Mouse (Mus musculus): ENCODE data around the gene Macf1.

GRCm38 (mm10) chr4:123682291-123682690 is 1.9 kb downstream of the Macf1 start:
- TF ChIP-seq E2F4 (IDR thresholded peaks at IDR 0.05; ENCODE audit: insufficient read depth) (no peak), CEBPB (IDR thresholded peaks at IDR 0.05; ENCODE audit: insufficient read depth, poor library complexity, severe bottlenecking) (no peak), USF1 (IDR thresholded peaks at IDR 0.05; ENCODE audit: low read depth) (no peak), POLR2A (IDR thresholded peaks at IDR 0.05; ENCODE audit: insufficient read length, low read depth) (no peak), TCF12 (IDR thresholded peaks at IDR 0.05; ENCODE audit: insufficient read depth, poor library complexity, severe bottlenecking) (no peak), POLR2AphosphoS2 (IDR thresholded peaks at IDR 0.05; ENCODE audit: insufficient read length, low read depth) (no peak), REST (IDR thresholded peaks at IDR 0.05; ENCODE audit: insufficient read depth, insufficient read length) (no peak), MAX (IDR thresholded peaks at IDR 0.05; ENCODE audit: low read depth) (no peak), MYOG (IDR thresholded peaks at IDR 0.05; ENCODE audit: control insufficient read depth in 1 of 3, insufficient read depth in 1 of 3, insufficient read length in 2 of 3, low read depth in 2 of 3) (no peak), MYOD1 (IDR thresholded peaks at IDR 0.05; ENCODE audit: control insufficient read depth in 1 of 3, insufficient read length in 2 of 3, low read depth in 2 of 3) (no peak), TCF3 (IDR thresholded peaks at IDR 0.05; ENCODE audit: insufficient read length, low read depth) (no peak), SRF (IDR thresholded peaks at IDR 0.05; ENCODE audit: control insufficient read depth, insufficient read length, low read depth) (no peak)
